Mouse (Mus musculus) kidney, adult 2 months (tissue): ENCODE results near the gene Bhlhe41.

ENCODE experiments used
- CTCF ChIP-seq: fragments of 200-500 bp; conservative IDR thresholded peaks from 2 replicates; pipeline ENCODE4 v1.5.1; 2011; ENCODE audit warnings: low read depth, mild to moderate bottlenecking, control low read depth, low read length, moderate library complexity, mixed read lengths; ENCODE audit not compliant: insufficient read depth, insufficient read length
- POLR2A ChIP-seq: fragments of 200-500 bp; IDR thresholded peaks from one replicate; pipeline ENCODE4 v1.6.1; 2011; ENCODE audit warnings: low read depth, low read length, control low read depth

GRCm38 (mm10) chr6:145885069-145885468, 19.7 kb upstream of the Bhlhe41 start:
- TF ChIP-seq CTCF (no peak), POLR2A (no peak)
